Mouse (Mus musculus) heart, embryonic 13.5 days (tissue): Measurements from ENCODE around the gene Ric1. TPM values are rescaled to one million over a fixed set of nuclear protein-coding genes. Genes with fewer than 3 reads are reported as not detected.

Experiments used
- ATAC-seq: fragments of 200-750 bp; cut with Nextera tagmentation; 2 replicates; pipeline ENCODE4 v1.8.0; 2017; ENCODE audit warnings: moderate TSS enrichment; ENCODE audit not compliant: insufficient number of reproducible peaks, low FRiP score, low TSS enrichment; ENCODE audit errors: extremely low read depth
- H3K27ac ChIP-seq: fragments of 300-500 bp; sonication (generic); replicated peaks from 2 replicates; pipeline ENCODE4 v1.5.1; 2015; ENCODE audit warnings: moderate library complexity, mild to moderate bottlenecking, inconsistent platforms
- H3K27me3 ChIP-seq: fragments of 300-500 bp; sonication (generic); replicated peaks from 2 replicates; pipeline ENCODE4 v1.6.1; 2015; ENCODE audit warnings: mild to moderate bottlenecking, inconsistent platforms
- H3K36me3 ChIP-seq: fragments of 300-500 bp; sonication (generic); 2 replicates; pipeline ENCODE4 v1.6.1; 2015; ENCODE audit warnings: mild to moderate bottlenecking, inconsistent platforms
- H3K4me1 ChIP-seq: fragments of 300-500 bp; sonication (generic); 2 replicates; pipeline ENCODE4 v1.6.1; 2015; ENCODE audit warnings: inconsistent platforms
- H3K4me2 ChIP-seq: fragments of 300-500 bp; sonication (generic); 2 replicates; pipeline ENCODE4 v1.6.1; 2015; ENCODE audit warnings: inconsistent platforms, mild to moderate bottlenecking, moderate library complexity
- H3K4me3 ChIP-seq: fragments of 300-500 bp; sonication (generic); 2 replicates; pipeline ENCODE4 v1.5.1; 2015; ENCODE audit warnings: moderate library complexity, mild to moderate bottlenecking, inconsistent platforms
- H3K9ac ChIP-seq: fragments of 300-500 bp; sonication (generic); 2 replicates; pipeline ENCODE4 v1.6.1; 2015; ENCODE audit warnings: inconsistent platforms, mild to moderate bottlenecking, moderate library complexity
- H3K9me3 ChIP-seq: fragments of 300-500 bp; sonication (generic); 2 replicates; pipeline ENCODE4 v1.6.1; 2016; ENCODE audit warnings: inconsistent platforms
- WGBS: fragments of 180-500 bp; shearing (Covaris S2); methylation state at CpG from one replicate; pipeline ENCODE4 v1.1.7; 2015; ENCODE audit warnings: mixed read lengths; 5-methylcytosine and 5-hydroxymethylcytosine counted together
- polyA plus RNA-seq: library from polyadenylated mRNA; unstranded; fragments of >200 nt; fragmentation: Nextera tagmentation; extraction: Ambion mirVana; gene quantifications from 2 replicates; pipeline ENCODE4 v1.2.1, GENCODE M21; 2015

Gene Ric1
- polyA plus RNA-seq, 1 experiment from 2014 or later = 6.5 TPM

DNA sequence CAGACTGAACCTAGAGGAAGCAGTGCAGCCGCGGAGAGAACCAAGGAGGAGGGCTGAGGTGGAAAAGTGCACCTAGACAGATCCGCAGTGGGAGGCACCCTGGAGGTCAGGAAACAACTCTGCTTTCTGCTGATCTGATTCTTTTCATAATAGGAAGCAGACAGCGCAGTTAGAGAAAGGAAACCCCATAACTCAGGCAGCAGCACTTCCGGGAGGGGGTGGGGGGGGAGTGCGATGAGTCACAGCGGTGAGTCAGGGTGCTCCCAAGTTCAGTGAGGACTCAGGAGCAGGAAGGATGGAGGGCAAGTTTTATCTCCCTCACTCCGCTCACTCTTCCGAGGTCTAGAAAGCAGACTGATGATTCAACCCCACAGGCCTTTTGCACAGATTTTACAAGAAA lies 119.0 kb downstream of the Ric1 start:
- Histone ChIP-seq H3K27me3 (peaks cover 17% of the 10 kb centered on the region), H3K36me3 (peaks cover 7% of the 10 kb centered on the region), H3K27ac (0 out of 2 replicates have a peak overlapping the region, but pooled peaks have one; percentile 32), H3K4me3 (0 out of 2 replicates have a peak overlapping the region, but pooled peaks have one; percentile 6), H3K4me2 (peak overlapping the region; percentile 44), H3K9me3 (peaks cover 4% of the 10 kb centered on the region), H3K4me1 (peaks cover 10% of the 10 kb centered on the region; the same call in 1 of the 2 replicates), H3K9ac (no peak overlapping the region)
- 38% methylated on average over 9 of the region's 9 CpGs for WGBS
- ATAC-seq = peak; percentile 46; the same call in 1 of the 2 replicates

DNA sequence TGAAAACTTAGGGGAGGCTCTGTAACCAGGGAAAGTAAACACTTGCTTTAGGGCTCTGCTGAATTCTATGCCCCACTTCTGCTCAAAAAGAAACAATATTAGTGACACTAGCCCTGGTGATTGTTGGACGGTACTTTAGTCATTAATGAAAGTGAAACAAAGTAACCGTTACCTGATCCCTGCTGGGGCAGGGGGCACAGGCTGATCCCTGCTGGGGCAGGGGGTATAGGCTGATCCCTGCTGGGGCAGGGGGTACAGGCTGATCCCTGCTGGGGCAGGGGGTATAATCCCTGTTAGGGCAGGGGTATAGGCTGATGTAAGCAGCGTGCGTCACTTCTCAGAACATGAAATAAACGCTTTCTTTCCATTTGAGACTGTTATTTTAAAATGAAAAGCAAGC lies 119.4 kb downstream of the Ric1 start:
- H3K9ac ChIP-seq = peak overlapping the region; percentile 4; the same call in 1 of the 2 replicates
- peaks cover 10% of the 10 kb centered on the region; the same call in 1 of the 2 replicates for H3K4me1 ChIP-seq
- H3K4me3 ChIP-seq = 0 out of 2 replicates have a peak overlapping the region, but pooled peaks have one; percentile 6
- 0 out of 2 replicates have a peak overlapping the region, but pooled peaks have one; percentile 16 for H3K27ac ChIP-seq
- peaks cover 7% of the 10 kb centered on the region for H3K36me3 ChIP-seq
- H3K9me3 ChIP-seq = peaks cover 4% of the 10 kb centered on the region
- WGBS = 70% methylated on average over 5 of the region's 5 CpGs
- no peak for ATAC-seq
- H3K4me2 ChIP-seq = peak overlapping the region; percentile 44
- peaks cover 18% of the 10 kb centered on the region for H3K27me3 ChIP-seq

DNA sequence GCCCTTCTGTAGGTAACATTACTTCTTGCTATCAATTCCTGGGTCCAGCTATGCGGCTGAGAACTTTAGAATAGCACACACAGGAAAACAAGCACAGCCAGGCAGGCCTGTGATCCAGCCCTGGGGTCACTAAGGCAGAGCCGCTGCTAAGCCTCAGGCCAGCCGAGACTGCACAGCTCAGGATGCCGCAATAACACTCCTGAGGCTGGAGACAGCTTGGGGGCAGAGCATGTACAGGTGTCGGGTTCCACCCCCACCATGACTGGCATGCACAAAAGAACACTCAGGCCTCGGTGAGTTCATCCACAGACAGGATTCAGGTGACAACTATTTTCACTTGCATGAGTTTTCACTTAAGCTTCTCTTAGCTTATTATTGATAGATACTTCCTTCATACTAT lies 120.1 kb downstream of the Ric1 start:
- Histone ChIP-seq H3K4me2 (no peak overlapping the region), H3K36me3 (peaks cover 7% of the 10 kb centered on the region), H3K4me1 (peaks cover 10% of the 10 kb centered on the region; the same call in 1 of the 2 replicates), H3K9me3 (peaks cover 4% of the 10 kb centered on the region), H3K4me3 (no peak overlapping the region), H3K9ac (no peak overlapping the region), H3K27ac (no peak overlapping the region), H3K27me3 (peaks cover 23% of the 10 kb centered on the region)
- no peak for ATAC-seq
- 62% methylated on average over 6 of the region's 6 CpGs for WGBS

DNA sequence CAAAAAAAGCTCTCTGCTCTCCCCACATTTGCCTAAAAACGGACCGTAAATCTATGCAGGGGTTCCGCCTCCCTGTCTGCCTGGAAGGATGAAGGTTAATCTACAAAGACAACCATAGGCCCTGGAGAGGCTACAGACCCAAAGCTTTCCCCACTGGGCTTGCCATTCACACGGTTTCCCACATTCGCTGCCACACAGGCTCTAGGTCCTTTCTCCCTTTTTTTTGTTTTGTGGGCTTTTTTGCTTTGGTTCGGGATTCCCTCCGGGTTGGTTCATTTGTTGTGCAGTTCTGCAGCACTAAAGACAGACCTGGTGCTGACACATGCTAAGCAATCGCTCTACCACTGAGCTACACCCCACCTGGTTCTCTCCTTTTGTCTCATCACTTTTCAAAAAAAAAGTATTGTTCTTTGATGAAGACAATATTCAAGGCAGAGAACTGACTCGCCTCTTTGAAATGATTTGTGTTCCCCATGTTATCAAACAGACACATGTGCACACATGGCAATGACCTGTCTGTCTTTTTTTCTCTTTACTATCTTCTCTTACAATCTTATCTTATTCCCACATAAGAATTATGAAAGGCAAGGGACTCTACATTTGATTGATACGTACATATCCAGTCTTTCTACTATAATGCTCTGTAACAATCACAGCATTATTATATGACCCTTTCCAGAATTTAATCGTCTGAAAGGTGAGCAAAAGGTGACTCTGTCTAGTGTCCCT lies 121.3 kb downstream of the Ric1 start:
- H3K36me3 ChIP-seq = peaks cover 7% of the 10 kb centered on the region
- H3K4me2 ChIP-seq = no peak overlapping the region
- H3K27ac ChIP-seq = no peak overlapping the region
- H3K4me1 ChIP-seq = peaks cover 10% of the 10 kb centered on the region; the same call in 1 of the 2 replicates
- no peak overlapping the region for H3K4me3 ChIP-seq
- H3K9ac ChIP-seq = no peak overlapping the region
- H3K27me3 ChIP-seq = peaks cover 23% of the 10 kb centered on the region
- peaks cover 4% of the 10 kb centered on the region for H3K9me3 ChIP-seq
- WGBS = 84% methylated on average over 11 of the region's 11 CpGs
- no peak for ATAC-seq

DNA sequence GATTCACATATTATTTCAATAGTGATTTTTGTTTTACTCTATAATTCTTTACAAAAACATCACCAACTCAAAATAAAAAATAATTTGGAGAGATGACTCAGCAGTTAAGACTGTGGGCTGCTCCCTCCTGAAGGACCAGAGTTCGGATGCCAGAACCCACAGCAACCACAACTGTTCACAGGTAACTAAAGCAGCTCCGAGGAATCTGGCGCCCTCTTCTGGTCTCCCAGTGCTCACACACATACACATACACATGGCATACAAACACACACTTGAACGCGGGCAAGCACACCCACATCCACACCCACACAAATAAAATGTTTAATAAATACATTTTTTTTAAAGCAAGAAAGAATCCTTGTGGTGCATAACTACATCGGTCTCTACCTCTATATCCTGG lies 122.7 kb downstream of the Ric1 start:
- Histone ChIP-seq H3K4me3 (no peak overlapping the region), H3K36me3 (peaks cover 7% of the 10 kb centered on the region), H3K9me3 (peaks cover 4% of the 10 kb centered on the region), H3K4me1 (peaks cover 10% of the 10 kb centered on the region; the same call in 1 of the 2 replicates), H3K4me2 (no peak overlapping the region), H3K27me3 (peaks cover 29% of the 10 kb centered on the region), H3K27ac (no peak overlapping the region), H3K9ac (no peak overlapping the region)
- no peak for ATAC-seq
- 94% methylated on average over 6 of the region's 6 CpGs for WGBS

DNA sequence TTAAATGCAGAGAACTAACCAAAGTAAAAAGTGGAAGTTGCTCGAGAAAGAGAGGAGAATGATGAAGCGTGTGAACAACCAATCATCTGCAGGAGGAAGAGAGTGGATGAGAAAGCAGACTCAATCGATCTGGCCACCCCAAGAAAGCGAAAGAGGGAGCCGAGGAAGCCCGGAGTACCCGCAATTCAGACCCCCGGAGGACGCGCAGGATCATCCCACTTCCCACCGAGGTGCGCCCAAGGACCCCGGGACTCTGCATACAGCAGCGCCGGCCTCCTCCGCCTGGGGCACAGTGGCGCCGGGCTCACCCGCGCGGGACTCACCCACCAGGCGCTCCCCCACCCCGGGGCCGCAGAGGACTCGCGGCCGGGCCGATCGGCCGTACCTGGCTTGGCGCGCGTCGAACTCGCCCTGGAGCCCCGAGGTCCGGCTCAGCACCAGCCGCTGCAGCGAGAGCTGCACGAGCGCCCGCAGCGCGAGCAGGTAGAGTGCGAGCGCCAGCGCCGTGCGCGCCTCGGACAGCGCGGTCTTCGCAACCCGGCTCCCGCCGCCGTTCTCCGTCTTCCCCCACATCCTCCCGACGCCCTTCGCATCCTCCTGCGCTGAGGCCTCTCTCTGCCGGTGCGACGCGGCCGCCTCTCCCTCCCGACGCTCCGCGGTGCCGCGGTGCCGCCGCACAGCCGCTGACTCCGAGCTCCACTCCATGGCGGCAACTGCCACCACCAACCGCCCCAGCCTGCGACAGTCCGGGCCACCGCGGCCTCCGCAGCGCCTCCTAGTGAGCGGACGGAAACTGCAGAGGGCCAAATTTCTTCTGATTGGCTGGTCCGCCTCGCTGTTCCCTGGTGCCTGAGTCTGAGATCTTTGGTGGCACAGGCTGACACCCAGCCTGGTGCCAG lies 125.8 kb downstream of the Ric1 start, which contains the start of gene Ermp1:
TSS of gene Ermp1 (minus strand) at position 765 of the 899 bp plus-strand sequence.
- peaks cover 4% of the 10 kb centered on the region for H3K9me3 ChIP-seq
- peak; percentile 78 for ATAC-seq
- H3K4me3 ChIP-seq = peak within 1 kb of the TSS; percentile 82
- H3K4me2 ChIP-seq = peak within 1 kb of the TSS; percentile 86
- under 1% methylated on average over 82 of the region's 90 CpGs for WGBS
- peak within 1 kb of the TSS; percentile 77 for H3K27ac ChIP-seq
- peaks cover 51% of the 10 kb centered on the region for H3K27me3 ChIP-seq
- no peaks in the 10 kb centered on the region for H3K4me1 ChIP-seq
- H3K9ac ChIP-seq = peak within 1 kb of the TSS; percentile 88
- peaks cover 7% of the 10 kb centered on the region for H3K36me3 ChIP-seq

DNA sequence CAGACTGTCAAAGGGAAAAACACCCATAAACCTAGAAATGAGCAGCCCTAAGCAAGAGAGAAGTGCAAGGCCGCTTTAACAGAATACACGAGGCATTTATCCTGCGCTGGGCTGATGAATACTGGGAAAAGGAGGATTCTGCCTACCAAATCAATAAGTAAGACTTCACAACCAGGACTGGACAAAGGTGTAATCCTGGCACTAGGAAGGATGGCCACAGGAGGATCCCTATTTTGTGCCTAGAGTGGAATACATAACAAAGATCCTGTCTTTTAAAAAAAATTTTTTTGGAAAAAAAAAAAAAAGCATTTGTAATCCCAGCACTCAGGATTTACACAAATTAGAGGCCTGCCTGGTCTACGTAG lies 126.5 kb downstream of the Ric1 start:
- Histone ChIP-seq H3K27me3 (peaks cover 53% of the 10 kb centered on the region), H3K4me1 (no peaks in the 10 kb centered on the region), H3K36me3 (peaks cover 7% of the 10 kb centered on the region), H3K4me2 (peak overlapping the region; percentile 86), H3K9me3 (peaks cover 4% of the 10 kb centered on the region), H3K27ac (no peak overlapping the region), H3K4me3 (peak overlapping the region; percentile 82), H3K9ac (no peak overlapping the region)
- ATAC-seq = no peak
- 28% methylated on average over 4 of the region's 4 CpGs for WGBS

DNA sequence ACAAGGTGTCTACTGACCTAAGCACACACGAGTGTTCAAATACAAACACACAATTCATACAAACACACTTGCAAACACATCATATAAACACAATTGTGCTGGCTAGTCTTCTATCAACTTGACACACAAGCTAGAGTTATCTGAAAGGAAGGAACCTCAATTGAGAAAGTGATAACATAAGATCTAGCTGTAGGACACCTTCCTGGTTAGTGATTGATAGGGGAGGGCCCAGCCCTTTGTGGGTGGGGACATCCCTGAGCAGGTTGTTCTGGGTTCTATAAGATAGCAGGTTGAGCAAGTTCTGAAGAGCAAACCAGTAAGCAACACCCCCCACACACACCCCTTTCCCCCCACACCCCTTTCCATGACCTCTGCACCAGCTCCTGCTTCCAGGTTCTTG lies 127.6 kb downstream of the Ric1 start:
- no peak overlapping the region for H3K4me2 ChIP-seq
- no peak overlapping the region for H3K9ac ChIP-seq
- H3K27ac ChIP-seq = no peak overlapping the region
- peaks cover 3% of the 10 kb centered on the region for H3K9me3 ChIP-seq
- H3K4me3 ChIP-seq = no peak overlapping the region
- 69% methylated on average over 1 of the region's 1 CpGs for WGBS
- H3K36me3 ChIP-seq = peaks cover 6% of the 10 kb centered on the region
- no peak for ATAC-seq
- peaks cover 61% of the 10 kb centered on the region for H3K27me3 ChIP-seq
- no peaks in the 10 kb centered on the region for H3K4me1 ChIP-seq

DNA sequence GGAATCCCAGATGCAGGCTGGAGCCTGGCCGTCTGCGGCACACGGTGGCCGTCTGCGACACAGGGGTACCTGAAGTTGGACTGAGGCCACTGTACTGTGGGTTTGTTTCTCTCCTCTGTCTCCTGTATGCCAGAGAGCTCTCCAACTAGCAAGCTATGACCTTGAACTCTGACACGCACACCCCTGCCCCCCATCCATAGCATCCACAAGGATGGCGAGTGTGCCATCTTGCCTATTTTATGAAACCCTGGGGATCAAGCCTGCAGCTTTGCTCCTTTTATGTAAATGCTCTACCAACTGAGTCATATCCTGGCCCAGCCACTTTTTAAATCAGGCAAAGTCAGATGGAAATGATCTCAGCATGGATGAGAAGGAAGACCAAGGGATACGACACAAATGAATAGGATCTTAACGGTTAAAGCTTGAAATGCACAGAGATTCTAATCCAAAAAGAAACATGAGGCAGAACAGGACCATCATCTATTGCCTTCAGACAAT lies 131.7 kb downstream of the Ric1 start:
- WGBS = 88% methylated on average over 9 of the region's 9 CpGs
- Histone ChIP-seq H3K4me3 (no peak overlapping the region), H3K36me3 (no peaks in the 10 kb centered on the region), H3K27me3 (peaks cover 75% of the 10 kb centered on the region), H3K27ac (no peak overlapping the region), H3K4me2 (no peak overlapping the region), H3K9ac (no peak overlapping the region), H3K9me3 (no peaks in the 10 kb centered on the region), H3K4me1 (no peaks in the 10 kb centered on the region)
- ATAC-seq = no peak

DNA sequence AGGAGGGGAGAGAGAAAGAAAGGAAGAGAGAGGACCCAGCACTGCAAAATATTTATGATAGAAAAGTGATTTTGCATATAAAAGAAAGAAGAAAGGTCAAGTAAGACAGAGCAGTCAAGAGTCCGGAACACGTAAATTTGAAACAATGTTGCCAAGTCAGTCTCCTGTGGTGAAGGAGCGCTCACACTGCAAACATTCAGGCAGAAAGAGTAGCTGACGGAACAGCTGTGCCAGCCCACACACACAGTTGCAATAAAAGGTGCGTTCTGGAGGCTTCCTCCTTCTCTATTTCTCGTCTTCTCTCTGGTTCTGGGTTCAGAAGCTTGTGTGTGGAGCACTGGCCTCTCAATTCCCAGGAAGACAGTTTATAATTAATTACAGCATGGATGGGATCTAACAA lies 133.1 kb downstream of the Ric1 start:
- no peak for ATAC-seq
- Histone ChIP-seq H3K4me2 (no peak overlapping the region), H3K4me1 (no peaks in the 10 kb centered on the region), H3K36me3 (no peaks in the 10 kb centered on the region), H3K4me3 (no peak overlapping the region), H3K27me3 (peaks cover 72% of the 10 kb centered on the region), H3K9ac (no peak overlapping the region), H3K9me3 (no peaks in the 10 kb centered on the region), H3K27ac (no peak overlapping the region)
- WGBS = 70% methylated on average over 6 of the region's 6 CpGs

DNA sequence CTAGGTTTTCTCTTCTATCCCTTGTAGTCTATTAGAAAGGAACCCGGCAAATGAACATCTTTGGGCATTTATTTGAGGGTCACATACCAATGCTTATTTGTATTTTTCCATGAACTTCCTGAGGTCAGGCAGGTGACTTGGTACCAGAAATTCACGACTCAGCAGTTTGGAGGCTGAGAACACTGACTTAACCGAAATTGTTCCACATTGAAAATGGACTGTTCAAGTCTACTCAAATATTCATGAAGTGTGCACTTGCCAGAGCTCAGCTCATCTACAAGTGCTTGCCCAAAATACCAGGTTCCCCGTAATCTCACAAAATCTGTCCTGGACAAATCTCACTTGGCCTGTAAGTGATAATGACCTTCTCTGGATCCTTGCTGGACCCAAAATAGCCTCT lies 133.9 kb downstream of the Ric1 start:
- no peaks in the 10 kb centered on the region for H3K36me3 ChIP-seq
- 75% methylated on average over 4 of the region's 4 CpGs for WGBS
- H3K27ac ChIP-seq = no peak overlapping the region
- H3K9me3 ChIP-seq = no peaks in the 10 kb centered on the region
- H3K4me3 ChIP-seq = no peak overlapping the region
- ATAC-seq = no peak
- peaks cover 64% of the 10 kb centered on the region for H3K27me3 ChIP-seq
- no peak overlapping the region for H3K9ac ChIP-seq
- no peaks in the 10 kb centered on the region for H3K4me1 ChIP-seq
- no peak overlapping the region for H3K4me2 ChIP-seq
